Mouse (Mus musculus) megakaryocyte, embryonic 14.5 days (primary cell): ENCODE results near the gene Ccdc61.

Experiments
- FLI1 ChIP-seq: IDR thresholded peaks from 2 replicates; pipeline ENCODE4 v1.6.1; 2012; ENCODE audit warnings: low read length, inconsistent platforms, mixed read lengths
- GATA1 ChIP-seq: IDR thresholded peaks from 3 replicates; pipeline ENCODE4 v1.6.1; 2012; ENCODE audit warnings: mixed read lengths, low read length, inconsistent platforms, borderline replicate concordance

- TF ChIP-seq GATA1 (no peak), FLI1 (no peak)
Measured at GRCm38 (mm10) chr7:18858310-18858916, 51.8 kb downstream of the Ccdc61 start.
